Mouse (Mus musculus) adrenal gland, adult 18-20 months (tissue): ENCODE results near the gene Gm28048. TPM values are rescaled to one million over a fixed set of nuclear protein-coding genes. Genes with fewer than 3 reads are reported as not detected.

Experiments
- DNase-seq, 2 experiments: peaks; one replicate each; pipeline ENCODE4 v3.0.0; 2021 to 2022; ENCODE audit warnings: low spot score in 2 of 2
- total RNA-seq, 2 experiments: library from RNA; stranded (reverse); gene quantifications; 1 replicate in 1 of 2; 2 replicates in 1 of 2; pipeline ENCODE4 v1.2.3; 2021

Gene Gm28048
- total RNA-seq, 2 experiments from 2014 or later: 23.9 to 39.5 TPM

- no peak for DNase-seq
Measured at GRCm38 (mm10) chr11:22846093-22846835, 135.6 kb downstream of the Gm28048 start.

- DNase-seq: no peak
Measured at GRCm38 (mm10) chr11:22844754-22845718, 136.9 kb downstream of the Gm28048 start.

GRCm38 (mm10) chr11:22839456-22839855 is 142.4 kb downstream of the Gm28048 start:
- DNase-seq: no peak

- no peak for DNase-seq
Measured at GRCm38 (mm10) chr11:22838361-22838760, 143.5 kb downstream of the Gm28048 start.

- no peak for DNase-seq
Measured at GRCm38 (mm10) chr11:22836269-22836668, 145.6 kb downstream of the Gm28048 start.

- no peak for DNase-seq
Measured at GRCm38 (mm10) chr11:22832600-22832999, 149.3 kb downstream of the Gm28048 start.

GRCm38 (mm10) chr11:22831916-22832315 is 150.0 kb downstream of the Gm28048 start:
- no peak for DNase-seq

- no peak for DNase-seq
Measured at GRCm38 (mm10) chr11:22830684-22831083, 151.2 kb downstream of the Gm28048 start.

GRCm38 (mm10) chr11:22830179-22830611 is 151.7 kb downstream of the Gm28048 start:
- no peak for DNase-seq

GRCm38 (mm10) chr11:22828988-22829632 is 152.8 kb downstream of the Gm28048 start:
- no peak for DNase-seq

- DNase-seq: no peak
Measured at GRCm38 (mm10) chr11:22827514-22828080, 154.3 kb downstream of the Gm28048 start.

- DNase-seq: no peak
Measured at GRCm38 (mm10) chr11:22826665-22827064, 155.2 kb downstream of the Gm28048 start.

- no peak for DNase-seq
Measured at GRCm38 (mm10) chr11:22826051-22826450, 155.8 kb downstream of the Gm28048 start.

- no peak for DNase-seq
Measured at GRCm38 (mm10) chr11:22825548-22825947, 156.3 kb downstream of the Gm28048 start.

- no peak for DNase-seq
Measured at GRCm38 (mm10) chr11:22824049-22824705, 157.7 kb downstream of the Gm28048 start.

- DNase-seq: no peak
Measured at GRCm38 (mm10) chr11:22821243-22821642, 160.6 kb downstream of the Gm28048 start.

- DNase-seq: no peak
Measured at GRCm38 (mm10) chr11:22818371-22818770, 163.5 kb downstream of the Gm28048 start.

- DNase-seq: no peak
Measured at GRCm38 (mm10) chr11:22815877-22816276, 166.0 kb downstream of the Gm28048 start.

- no peak for DNase-seq
Measured at GRCm38 (mm10) chr11:22815143-22815542, 166.7 kb downstream of the Gm28048 start.

GRCm38 (mm10) chr11:22813921-22814704 is 167.8 kb downstream of the Gm28048 start:
- DNase-seq: no peak
